Mouse (Mus musculus) liver, adult 2 months (tissue): ENCODE measurements around the gene Gm28038.

ENCODE experiments used
- CTCF ChIP-seq: fragments of 200-500 bp; IDR thresholded peaks from 2 replicates; pipeline ENCODE4 v1.5.1; 2011; ENCODE audit warnings: low read depth, low read length, control low read depth
- POLR2A ChIP-seq: fragments of 200-500 bp; IDR thresholded peaks from 2 replicates; pipeline ENCODE4 v1.6.1; 2011; ENCODE audit warnings: low read length, control low read depth; ENCODE audit not compliant: insufficient read depth; ENCODE audit errors: extremely low read depth

DNA sequence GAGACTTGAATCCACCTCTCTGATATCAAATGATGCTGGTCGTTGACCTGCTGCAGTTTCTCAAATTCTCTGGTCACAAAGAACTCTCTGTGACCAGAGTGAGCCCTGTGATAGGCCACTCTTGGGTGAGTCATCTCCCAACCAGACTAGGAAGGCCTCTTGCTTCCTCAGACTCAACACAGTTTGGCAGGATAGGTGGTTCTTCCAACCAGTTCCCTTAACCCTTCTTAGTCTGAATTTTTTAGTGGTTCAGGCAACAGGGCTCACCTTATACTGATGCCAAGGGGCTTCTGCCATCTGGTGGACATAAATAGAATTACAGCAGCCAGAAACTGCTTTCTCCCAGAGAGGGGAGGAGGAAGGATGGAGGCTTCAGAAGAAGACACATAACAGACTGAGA is 10.7 kb upstream of the Gm28038 start:
- TF ChIP-seq CTCF (peak; percentile 27; the same call in 1 of the 2 replicates), POLR2A (no peak)
